Mouse (Mus musculus) G1E (cell line): Measurements from ENCODE around the gene Itgal. TPM values are rescaled to one million over a fixed set of nuclear protein-coding genes. Genes with fewer than 3 reads are reported as not detected.

Source experiments
- ATAC-seq: 2 replicates; pipeline ENCODE4 v1.8.0; 2016; ENCODE audit warnings: mild to moderate bottlenecking; ENCODE audit not compliant: insufficient number of reproducible peaks, poor library complexity, low FRiP score, severe bottlenecking; ENCODE audit errors: extremely low read depth
- DNase-seq: peaks from one replicate; pipeline ENCODE4 v3.0.0; 2012; ENCODE audit warnings: low spot score
- H3K27me3 ChIP-seq: 2 replicates; pipeline ENCODE4 v1.6.1; 2012; ENCODE audit warnings: mild to moderate bottlenecking, low read length, inconsistent platforms; ENCODE audit not compliant: insufficient read depth
- H3K36me3 ChIP-seq: replicated peaks from 2 replicates; pipeline ENCODE3; 2012; ENCODE audit warnings: mild to moderate bottlenecking, inconsistent platforms
- H3K4me1 ChIP-seq: 2 replicates; pipeline ENCODE4 v1.6.1; 2012; ENCODE audit warnings: low read depth, low read length, inconsistent platforms, mixed read lengths; ENCODE audit not compliant: insufficient read depth
- H3K4me3 ChIP-seq: 2 replicates; pipeline ENCODE4 v1.5.1; 2012; ENCODE audit warnings: low read depth, mild to moderate bottlenecking, inconsistent platforms, low read length, moderate library complexity, mixed read lengths
- H3K9me3 ChIP-seq: replicated peaks from 2 replicates; pipeline ENCODE4 v1.6.1; 2012; ENCODE audit warnings: inconsistent platforms
- CTCF ChIP-seq: IDR thresholded peaks from 2 replicates; pipeline ENCODE4 v1.5.1; 2012; ENCODE audit warnings: low read depth, low read length, inconsistent platforms, mixed read lengths
- GATA1 ChIP-seq: IDR thresholded peaks from 2 replicates; pipeline ENCODE4 v1.6.1; 2012; ENCODE audit warnings: borderline replicate concordance, low read length, inconsistent platforms, mixed read lengths
- GATA2 ChIP-seq: IDR thresholded peaks from 2 replicates; pipeline ENCODE4 v1.6.1; 2012; ENCODE audit warnings: low read depth, low read length, inconsistent platforms, borderline replicate concordance
- POLR2AphosphoS5 ChIP-seq: IDR thresholded peaks from 2 replicates; pipeline ENCODE4 v1.6.1; 2012; ENCODE audit warnings: low read depth, low read length, inconsistent platforms; ENCODE audit not compliant: insufficient replicate concordance
- TAL1 ChIP-seq: conservative IDR thresholded peaks from 2 replicates; pipeline ENCODE4 v1.6.1; 2012; ENCODE audit warnings: low read depth, low read length, inconsistent platforms, mixed read lengths
- polyA plus RNA-seq: library from polyadenylated mRNA; stranded (reverse); fragments of >175 nt; gene quantifications from 2 replicates; pipeline ENCODE4 v1.2.3, GENCODE M21; 2012
- total RNA-seq, 2 experiments: library from RNA; stranded (forward) in 1 of 2; stranded (reverse) in 1 of 2; fragments of 200-1000 nt in 1 of 2; fragments of >200 nt in 1 of 2; fragmentation: Nextera tagmentation in 1 of 2; gene quantifications; 2 replicates each; pipeline ENCODE4 v1.2.3; 2014 to 2017

Itgal gene
- total and polyA plus RNA-seq, 3 experiments: 2.2 to 5.1 (median 3.1) TPM

DNA sequence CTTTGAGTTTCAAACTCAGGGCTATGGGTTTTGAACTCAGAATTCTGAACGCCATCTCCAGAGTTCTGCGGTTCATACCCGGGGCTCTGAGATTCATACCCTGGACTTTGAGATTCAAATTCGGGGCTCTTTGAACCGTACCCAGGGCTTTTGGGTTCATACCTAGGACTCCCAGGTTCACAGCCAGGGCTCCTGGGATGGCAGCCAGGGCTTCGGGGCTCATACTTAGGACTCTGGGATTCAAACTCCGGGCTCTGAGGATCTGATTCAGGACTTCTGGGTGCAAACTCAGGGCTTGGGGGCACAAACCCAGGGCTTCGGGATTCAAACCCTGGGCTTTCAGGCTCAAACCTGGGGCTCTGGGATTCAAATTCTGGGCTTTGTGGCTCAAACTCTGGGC is 48.3 kb downstream of the Itgal start:
- H3K9me3 ChIP-seq: no peaks in the 10 kb centered on the region
- DNase-seq (no peak), ATAC-seq (no peak)
- H3K4me1 ChIP-seq: peaks cover 42% of the 10 kb centered on the region
- peaks cover 7% of the 10 kb centered on the region; the same call in 1 of the 2 replicates for H3K27me3 ChIP-seq
- TF ChIP-seq POLR2AphosphoS5: no peak
- no peak for TF ChIP-seq GATA2
- TF ChIP-seq TAL1: no peak
- peaks cover 27% of the 10 kb centered on the region for H3K36me3 ChIP-seq
- no peak overlapping the region; the same call in 1 of the 2 replicates for H3K4me3 ChIP-seq

DNA sequence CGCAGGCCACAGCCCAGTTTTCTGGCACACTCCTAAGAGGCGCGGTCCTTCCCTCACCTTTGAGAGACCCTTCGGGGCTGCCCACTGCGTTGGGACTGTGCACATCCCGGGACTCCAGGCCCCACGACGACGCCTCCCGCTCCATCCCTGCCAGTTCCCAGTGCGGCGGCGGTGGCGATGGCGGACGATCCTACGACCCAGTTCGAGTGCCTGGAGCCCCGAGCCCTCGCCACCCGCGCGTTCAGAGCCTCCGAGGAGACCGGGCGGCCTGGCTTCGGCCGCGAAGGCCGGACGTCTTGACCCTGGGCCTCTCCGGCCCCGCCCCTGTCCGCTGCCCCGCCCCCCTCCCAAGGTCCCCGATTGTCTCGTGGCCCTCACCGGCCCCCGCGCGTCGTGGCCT is 49.0 kb downstream of the Itgal start:
- peaks cover 27% of the 10 kb centered on the region for H3K36me3 ChIP-seq
- TF ChIP-seq POLR2AphosphoS5 (no peak), GATA2 (no peak), TAL1 (no peak), CTCF (no peak), GATA1 (no peak)
- H3K4me3 ChIP-seq: peak overlapping the region; percentile 95
- no peak for DNase-seq
- peaks cover 8% of the 10 kb centered on the region; the same call in 1 of the 2 replicates for H3K27me3 ChIP-seq
- ATAC-seq: no peak
- no peaks in the 10 kb centered on the region for H3K9me3 ChIP-seq
- peaks cover 42% of the 10 kb centered on the region for H3K4me1 ChIP-seq

DNA sequence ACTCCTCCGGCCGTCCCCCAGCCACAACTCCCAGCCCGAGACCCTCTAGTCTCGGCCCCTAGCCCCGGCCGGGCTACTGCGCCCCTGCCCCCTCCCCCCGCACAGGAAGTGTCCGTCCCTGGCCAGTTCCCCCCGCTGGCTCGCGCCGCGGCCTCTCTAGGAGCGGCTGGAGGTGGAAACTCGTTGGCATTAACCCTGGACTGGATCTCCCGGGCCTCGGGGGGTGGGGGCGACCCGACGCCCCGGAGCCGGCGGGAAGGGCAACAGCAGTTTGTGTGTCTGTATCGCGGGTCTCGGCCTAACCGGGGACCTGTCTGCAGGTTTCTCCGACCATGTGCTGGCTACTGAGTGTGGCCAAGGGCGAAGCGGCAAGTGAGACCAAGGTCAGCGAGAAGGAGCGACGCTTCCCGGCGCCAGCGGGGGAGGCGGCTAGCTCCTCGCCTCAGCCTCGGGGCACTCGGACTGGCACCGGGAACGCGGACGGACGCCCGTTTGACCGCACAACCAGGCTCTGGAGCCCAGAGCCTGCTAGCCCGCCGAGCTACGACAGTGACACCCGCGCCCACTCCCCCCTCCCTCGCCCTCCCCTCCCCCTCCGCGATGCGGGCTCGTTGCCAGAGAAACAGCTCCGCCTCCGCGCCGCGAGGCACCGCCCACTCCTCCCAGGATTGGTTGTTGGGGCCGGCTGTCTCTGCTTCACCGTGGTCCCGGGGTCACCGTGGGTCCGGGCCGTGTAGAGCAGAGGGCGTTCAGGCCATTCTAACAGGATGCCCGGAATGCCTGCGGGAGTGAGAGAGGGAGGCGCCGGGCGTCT is 49.7 kb downstream of the Itgal start, which contains the start of gene Zfp768:
Gene Zfp768, minus strand, starts transcription at position 78 of the 814 bp plus-strand sequence.
- Histone ChIP-seq H3K9me3 (no peaks in the 10 kb centered on the region), H3K4me1 (peaks cover 42% of the 10 kb centered on the region), H3K36me3 (peaks cover 27% of the 10 kb centered on the region), H3K27me3 (peaks cover 8% of the 10 kb centered on the region; the same call in 1 of the 2 replicates), H3K4me3 (peak within 1 kb of the TSS; percentile 95)
- TF ChIP-seq CTCF (no peak), POLR2AphosphoS5 (no peak), TAL1 (no peak), GATA1 (no peak), GATA2 (no peak)
- peak; percentile 91 for ATAC-seq
- peak; percentile 94 for DNase-seq

DNA sequence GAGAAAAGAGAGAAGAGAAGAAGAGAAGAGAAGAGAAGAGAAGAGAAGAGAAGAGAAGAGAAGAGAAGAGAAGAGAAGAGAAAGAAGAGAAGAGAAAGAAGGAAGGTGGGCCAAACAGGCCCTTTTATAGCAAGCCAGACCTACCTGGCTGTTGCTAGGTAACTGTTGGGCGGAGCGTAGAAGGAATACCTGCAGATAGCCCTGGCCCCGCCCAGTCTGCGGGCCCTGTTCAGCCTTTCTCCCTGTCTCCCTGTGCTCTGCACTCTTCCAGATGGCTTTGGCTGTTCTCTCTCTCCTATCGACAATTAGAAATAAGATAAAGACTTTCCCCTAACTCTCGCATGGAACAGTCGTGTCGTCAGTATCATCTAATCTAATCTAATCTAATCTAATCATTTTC is 50.6 kb downstream of the Itgal start:
- no peak for ATAC-seq
- H3K4me3 ChIP-seq: peak overlapping the region; percentile 95; the same call in 1 of the 2 replicates
- peaks cover 11% of the 10 kb centered on the region for H3K27me3 ChIP-seq
- no peak for TF ChIP-seq GATA1
- no peak for TF ChIP-seq GATA2
- TF ChIP-seq TAL1: no peak
- no peak for TF ChIP-seq CTCF
- TF ChIP-seq POLR2AphosphoS5: no peak
- H3K4me1 ChIP-seq: peaks cover 48% of the 10 kb centered on the region
- no peaks in the 10 kb centered on the region for H3K9me3 ChIP-seq
- DNase-seq: no peak
- H3K36me3 ChIP-seq: peaks cover 23% of the 10 kb centered on the region

DNA sequence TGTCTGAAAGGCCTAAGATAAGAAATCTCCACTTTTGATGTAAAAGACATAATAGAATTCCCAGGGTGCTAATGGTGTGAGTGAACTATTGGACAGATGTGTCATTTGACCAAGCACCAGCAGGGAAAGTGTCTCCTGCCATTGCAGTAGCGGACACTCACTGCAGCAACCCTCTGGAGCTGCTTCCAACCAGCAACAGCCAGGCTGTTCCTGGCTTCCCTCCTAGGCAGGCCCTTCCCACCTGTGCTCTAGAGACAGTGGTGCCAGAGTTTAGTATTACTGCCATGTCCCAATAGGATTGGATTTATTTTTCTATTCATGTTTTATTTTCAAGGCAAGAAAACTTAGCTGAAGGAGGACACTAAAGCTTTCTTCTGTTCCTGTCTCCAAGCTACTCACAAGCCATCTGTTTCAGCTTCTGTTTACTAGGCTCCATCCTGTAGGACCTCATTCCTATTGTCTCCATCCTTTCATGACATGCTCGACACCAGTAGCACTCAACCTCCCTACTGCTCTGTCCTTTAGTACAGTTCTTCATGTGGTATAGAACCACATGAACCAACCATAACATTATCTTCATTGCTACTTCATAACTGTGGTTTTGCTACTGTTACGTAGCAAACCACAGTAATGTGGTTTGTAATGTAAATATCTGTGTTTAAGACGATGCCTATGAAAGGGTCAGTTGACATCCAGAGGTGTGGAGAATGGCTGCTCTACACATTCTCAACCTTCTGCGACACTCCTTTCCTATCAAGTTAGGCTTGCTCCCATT is 55.4 kb downstream of the Itgal start:
- H3K4me1 ChIP-seq: peaks cover 21% of the 10 kb centered on the region
- no peak overlapping the region for H3K4me3 ChIP-seq
- TF ChIP-seq CTCF: no peak
- no peak for TF ChIP-seq GATA1
- no peak for TF ChIP-seq GATA2
- no peak for TF ChIP-seq POLR2AphosphoS5
- no peak for TF ChIP-seq TAL1
- no peaks in the 10 kb centered on the region for H3K36me3 ChIP-seq
- H3K27me3 ChIP-seq: peaks cover 22% of the 10 kb centered on the region
- DNase-seq: no peak
- 0 out of 2 replicates have a peak, but pooled peaks cover 2% of the 10 kb centered on the region for H3K9me3 ChIP-seq
- no peak for ATAC-seq

DNA sequence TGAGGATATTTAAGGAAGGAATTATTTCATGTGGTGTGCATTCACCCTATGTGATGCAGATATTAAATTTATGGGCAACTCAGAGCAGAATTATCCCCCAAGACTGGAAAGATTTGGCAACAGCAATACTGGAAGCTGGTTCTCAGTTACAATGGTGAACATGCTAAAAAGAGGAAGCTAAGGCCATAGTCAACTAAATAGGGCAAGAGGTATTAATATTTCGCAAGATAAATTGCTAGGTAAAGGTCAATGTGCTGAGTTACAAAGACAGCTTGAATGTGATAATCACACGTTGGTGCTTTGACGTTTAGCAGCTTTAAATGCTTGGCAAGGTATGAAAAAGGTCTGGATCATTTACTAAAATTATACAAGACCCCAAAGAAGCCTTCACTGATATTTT is 59.7 kb downstream of the Itgal start:
- ATAC-seq (no peak), DNase-seq (no peak)
- H3K4me3 ChIP-seq: no peak overlapping the region
- H3K27me3 ChIP-seq: peaks cover 27% of the 10 kb centered on the region
- TF ChIP-seq GATA2 (no peak), GATA1 (no peak), TAL1 (no peak)
- peaks cover 8% of the 10 kb centered on the region for H3K4me1 ChIP-seq
- H3K9me3 ChIP-seq: 0 out of 2 replicates have a peak, but pooled peaks cover 2% of the 10 kb centered on the region
- H3K36me3 ChIP-seq: no peaks in the 10 kb centered on the region

DNA sequence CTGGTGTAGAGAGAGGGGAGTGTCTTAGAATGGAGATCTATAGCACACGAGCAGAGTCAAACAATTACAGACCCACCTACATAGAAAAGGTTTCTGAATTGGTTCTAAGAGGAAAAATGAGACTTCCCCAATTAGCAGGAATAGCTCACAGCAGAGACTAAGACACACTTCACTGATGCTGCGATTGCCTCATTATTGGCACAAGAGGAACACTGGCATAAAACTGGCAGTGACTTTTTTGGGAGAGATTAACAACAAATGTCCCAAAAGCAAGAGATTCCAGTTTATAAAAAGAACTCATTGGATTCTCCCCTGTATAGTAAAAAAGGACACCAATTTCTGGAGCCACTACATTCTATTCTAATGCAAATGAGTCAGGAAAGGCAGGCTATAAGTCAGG is 61.8 kb downstream of the Itgal start:
- peaks cover 25% of the 10 kb centered on the region for H3K27me3 ChIP-seq
- no peak overlapping the region for H3K4me3 ChIP-seq
- DNase-seq: no peak
- TF ChIP-seq POLR2AphosphoS5 (no peak), CTCF (no peak), GATA1 (no peak), TAL1 (no peak), GATA2 (no peak)
- no peak for ATAC-seq
- H3K9me3 ChIP-seq: 0 out of 2 replicates have a peak, but pooled peaks cover 2% of the 10 kb centered on the region
- peaks cover 8% of the 10 kb centered on the region for H3K4me1 ChIP-seq
- H3K36me3 ChIP-seq: no peaks in the 10 kb centered on the region
